Mouse (Mus musculus): ENCODE measurements around the gene Gm20489. TPM values are rescaled to one million over a fixed set of nuclear protein-coding genes. Genes with fewer than 3 reads are reported as not detected.
A peak's percentile ranks its signal among the peaks of the same experiment; 100 is the strongest.

The Gm20489 gene
- polyA plus RNA-seq, 1 experiment from 2014 or later, result not detected

GRCm38 (mm10) chrX:101260441-101261325, 8.1 kb downstream of the Gm20489 start:
- peak; percentile 79 for ATAC-seq (ENCODE audit: insufficient number of reproducible peaks, low FRiP score, low TSS enrichment, low read depth)
- peak overlapping the region; percentile 28 for H3K27ac ChIP-seq (replicated peaks)
- H3K4me3 ChIP-seq (replicated peaks), result no peak overlapping the region
- WGBS, result 24% methylated on average over 13 of the region's 13 CpGs
- peaks cover under 1% of the 10 kb centered on the region; the same call in 1 of the 2 replicates for H3K4me1 ChIP-seq
- H3K4me2 ChIP-seq (replicated peaks), result no peak overlapping the region
- no peak overlapping the region for H3K9ac ChIP-seq
- no peaks in the 10 kb centered on the region for H3K27me3 ChIP-seq
- H3K36me3 ChIP-seq, result peaks cover 5% of the 10 kb centered on the region; the same call in 1 of the 2 replicates
- no peaks in the 10 kb centered on the region for H3K9me3 ChIP-seq (replicated peaks)

GRCm38 (mm10) chrX:101256603-101257002, 12.2 kb downstream of the Gm20489 start:
- peak overlapping the region; percentile 54 for H3K4me2 ChIP-seq (replicated peaks)
- no peak overlapping the region for H3K9ac ChIP-seq
- no peak for ATAC-seq (ENCODE audit: insufficient number of reproducible peaks, low FRiP score, low TSS enrichment, low read depth)
- peaks cover 5% of the 10 kb centered on the region; the same call in 1 of the 2 replicates for H3K36me3 ChIP-seq
- peaks cover 3% of the 10 kb centered on the region; the same call in 1 of the 2 replicates for H3K4me1 ChIP-seq
- 0 out of 2 replicates have a peak overlapping the region, but pooled peaks have one; percentile 53 for H3K4me3 ChIP-seq (replicated peaks)
- 80% methylated on average over 13 of the region's 13 CpGs for WGBS
- H3K27ac ChIP-seq (replicated peaks), result no peak overlapping the region
- H3K9me3 ChIP-seq (replicated peaks), result no peaks in the 10 kb centered on the region
- no peaks in the 10 kb centered on the region for H3K27me3 ChIP-seq

DNA sequence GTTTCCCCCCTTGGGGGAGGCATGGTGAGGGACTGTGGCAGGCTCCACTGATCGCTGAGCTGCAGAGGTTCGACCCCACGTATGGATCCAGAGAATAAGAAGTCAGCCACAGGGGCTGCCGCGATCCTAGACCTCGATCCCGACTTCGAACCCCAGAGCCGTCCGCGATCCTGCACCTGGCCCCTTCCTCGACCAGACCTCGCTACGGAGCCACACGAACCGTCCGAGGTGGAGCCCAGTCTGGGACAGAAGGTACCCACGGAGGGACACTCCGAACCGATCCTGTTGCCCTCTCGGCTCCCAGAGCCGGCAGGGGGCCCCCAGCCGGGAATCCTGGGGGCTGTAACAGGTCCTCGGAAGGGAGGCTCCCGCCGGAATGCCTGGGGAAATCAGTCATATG, 14.1 kb downstream of the Gm20489 start:
- H3K4me3 ChIP-seq (replicated peaks), result peak overlapping the region; percentile 53
- WGBS, result 18% methylated on average over 26 of the region's 26 CpGs
- ATAC-seq (ENCODE audit: insufficient number of reproducible peaks, low FRiP score, low TSS enrichment, low read depth), result 0 out of 2 replicates have a peak, but pooled peaks have one; percentile 20

GRCm38 (mm10) chrX:101253952-101254729, 14.7 kb downstream of the Gm20489 start, which contains the start of gene Foxo4:
Gene Foxo4 (plus strand): TSS chrX:101254528.
- peak; percentile 93 for ATAC-seq (ENCODE audit: insufficient number of reproducible peaks, low FRiP score, low TSS enrichment, low read depth)
- H3K4me3 ChIP-seq (replicated peaks), result peak within 1 kb of the TSS; percentile 53
- peak within 1 kb of the TSS; percentile 80 for H3K27ac ChIP-seq (replicated peaks)
- peak within 1 kb of the TSS; percentile 33 for H3K9ac ChIP-seq
- no peaks in the 10 kb centered on the region for H3K9me3 ChIP-seq (replicated peaks)
- H3K4me2 ChIP-seq (replicated peaks), result peak within 1 kb of the TSS; percentile 54
- 24% methylated on average over 46 of the region's 47 CpGs for WGBS
- peaks cover 3% of the 10 kb centered on the region; the same call in 1 of the 2 replicates for H3K4me1 ChIP-seq
- H3K36me3 ChIP-seq, result peaks cover 5% of the 10 kb centered on the region; the same call in 1 of the 2 replicates
- H3K27me3 ChIP-seq, result no peaks in the 10 kb centered on the region

More for the DNA sequence above, 14.1 kb downstream of the Gm20489 start:
- peak overlapping the region; percentile 33 for H3K9ac ChIP-seq
- H3K27ac ChIP-seq (replicated peaks), result peak overlapping the region; percentile 80
- no peaks in the 10 kb centered on the region for H3K9me3 ChIP-seq (replicated peaks)
- H3K4me2 ChIP-seq (replicated peaks), result peak overlapping the region; percentile 54
- H3K4me1 ChIP-seq, result peaks cover 3% of the 10 kb centered on the region; the same call in 1 of the 2 replicates
- H3K27me3 ChIP-seq, result no peaks in the 10 kb centered on the region
- peaks cover 5% of the 10 kb centered on the region; the same call in 1 of the 2 replicates for H3K36me3 ChIP-seq

DNA sequence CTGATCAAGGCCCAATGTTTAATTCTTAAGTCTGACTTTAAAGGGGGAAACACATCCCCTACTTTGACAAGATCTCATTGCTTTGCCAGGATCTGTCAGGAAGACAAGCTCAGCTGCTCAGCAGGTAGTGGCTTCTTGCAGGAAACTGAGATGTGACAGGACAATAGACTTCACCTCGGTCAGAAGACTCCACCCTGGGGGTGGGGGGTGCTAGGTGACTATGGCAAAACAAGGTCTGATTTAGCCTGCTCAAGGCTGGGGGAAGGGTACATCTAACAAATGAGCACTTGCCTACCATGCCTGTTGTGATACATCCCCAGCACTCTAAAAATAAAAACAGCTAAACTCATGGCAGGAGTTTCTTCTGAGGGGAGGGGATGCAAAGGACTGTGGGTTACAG, 23.8 kb downstream of the Gm20489 start:
- Histone ChIP-seq H3K36me3 (no peaks in the 10 kb centered on the region), H3K4me3 (replicated peaks) (no peak overlapping the region), H3K9me3 (replicated peaks) (no peaks in the 10 kb centered on the region), H3K27ac (replicated peaks) (no peak overlapping the region), H3K4me2 (replicated peaks) (no peak overlapping the region), H3K4me1 (no peaks in the 10 kb centered on the region), H3K27me3 (no peaks in the 10 kb centered on the region), H3K9ac (no peak overlapping the region)
- WGBS, result 18% methylated on average over 1 of the region's 1 CpGs
- ATAC-seq (ENCODE audit: insufficient number of reproducible peaks, low FRiP score, low TSS enrichment, low read depth), result no peak

- Histone ChIP-seq H3K9me3 (replicated peaks) (no peaks in the 10 kb centered on the region), H3K4me1 (no peaks in the 10 kb centered on the region), H3K4me3 (replicated peaks) (peak overlapping the region; percentile 55), H3K4me2 (replicated peaks) (peak overlapping the region; percentile 47), H3K9ac (no peak overlapping the region), H3K27ac (replicated peaks) (peak overlapping the region; percentile 69), H3K27me3 (0 out of 2 replicates have a peak, but pooled peaks cover 4% of the 10 kb centered on the region), H3K36me3 (no peaks in the 10 kb centered on the region)
- ATAC-seq (ENCODE audit: insufficient number of reproducible peaks, low FRiP score, low TSS enrichment, low read depth), result no peak
- WGBS, result 23% methylated on average over 7 of the region's 7 CpGs
Observed at GRCm38 (mm10) chrX:101222796-101223162, 46.0 kb downstream of the Gm20489 start.

DNA sequence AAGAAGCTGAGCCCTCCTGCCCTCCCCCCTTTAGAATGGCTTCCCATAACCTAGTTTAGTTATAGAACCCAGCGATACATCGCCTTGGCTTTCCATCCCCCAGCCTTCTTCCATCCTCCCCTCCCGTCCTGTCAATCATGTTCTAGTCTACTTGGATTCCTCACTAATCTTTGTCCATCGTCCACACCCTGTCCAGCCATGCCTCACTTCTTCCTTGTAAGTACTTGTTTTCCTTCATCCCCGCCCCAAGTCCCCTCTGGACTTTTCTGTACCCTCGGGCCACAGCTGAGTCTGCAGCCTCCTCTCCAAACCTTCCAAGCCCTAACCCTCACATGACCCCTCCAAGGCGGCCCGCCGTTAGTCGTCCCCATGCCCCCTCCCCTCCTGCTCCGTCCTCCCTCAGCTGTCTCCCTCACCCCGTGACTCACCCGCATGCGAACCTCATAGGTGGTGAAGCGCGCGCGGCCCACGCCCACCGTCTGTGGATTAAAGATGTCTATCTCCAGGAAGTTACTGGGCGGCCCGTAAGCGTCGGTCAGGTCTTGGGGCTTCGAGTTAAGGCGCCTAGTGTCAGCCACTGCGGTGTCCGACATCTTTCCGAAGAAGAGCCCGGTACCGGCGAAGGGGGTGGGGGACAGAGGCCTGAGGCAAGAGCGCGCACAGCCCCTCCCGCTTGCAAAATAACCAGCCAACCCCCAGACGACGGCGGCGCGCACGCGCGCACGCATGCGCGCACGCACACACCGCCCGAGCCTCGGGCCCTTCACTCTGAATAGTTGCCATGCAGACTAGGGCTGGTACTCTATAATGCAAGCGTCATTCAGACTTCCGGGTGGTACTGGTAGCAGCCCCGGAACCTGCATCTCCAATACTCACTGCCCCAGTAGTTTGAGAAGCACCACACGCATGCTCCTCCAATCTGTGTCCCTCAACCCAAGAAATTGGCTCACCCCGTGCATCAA, 46.7 kb downstream of the Gm20489 start, which contains the start of gene Snx12:
Snx12 (minus strand) TSS at position 730 of the 962 bp plus-strand sequence.
- Histone ChIP-seq H3K36me3 (no peaks in the 10 kb centered on the region), H3K4me1 (no peaks in the 10 kb centered on the region), H3K4me3 (replicated peaks) (peak within 1 kb of the TSS; percentile 55), H3K9ac (peak within 1 kb of the TSS; percentile 40), H3K4me2 (replicated peaks) (peak within 1 kb of the TSS; percentile 47), H3K27ac (replicated peaks) (peak within 1 kb of the TSS; percentile 75), H3K9me3 (replicated peaks) (no peaks in the 10 kb centered on the region), H3K27me3 (0 out of 2 replicates have a peak, but pooled peaks cover 2% of the 10 kb centered on the region)
- WGBS, result 15% methylated on average over 55 of the region's 55 CpGs
- peak; percentile 96 for ATAC-seq (ENCODE audit: insufficient number of reproducible peaks, low FRiP score, low TSS enrichment, low read depth)

Other genes with a start within 250 kb of the Gm20489 start
- gene Tex11, start 209.4 kb downstream of the Gm20489 start, polyA plus RNA-seq (2015; fragmentation: Nextera tagmentation; extraction: Ambion mirVana), result 0.05 and 0.14 TPM in 2 replicates
- gene Slc7a3, start 183.0 kb downstream of the Gm20489 start, polyA plus RNA-seq (2015; fragmentation: Nextera tagmentation; extraction: Ambion mirVana), result 1.3 TPM in 2 replicates
- 52.1 and 58.3 TPM in 2 replicates for gene Snx12, start 46.5 kb downstream of the Gm20489 start, polyA plus RNA-seq (2015; fragmentation: Nextera tagmentation; extraction: Ambion mirVana)
- gene Foxo4, start 14.5 kb downstream of the Gm20489 start, polyA plus RNA-seq (2015; fragmentation: Nextera tagmentation; extraction: Ambion mirVana), result 3.4 and 4.4 TPM in 2 replicates
- gene Gm614, start 5.0 kb downstream of the Gm20489 start, polyA plus RNA-seq (2015; fragmentation: Nextera tagmentation; extraction: Ambion mirVana), result not detected in 2 replicates
- gene Il2rg, start 768 bp downstream of the Gm20489 start, polyA plus RNA-seq (2015; fragmentation: Nextera tagmentation; extraction: Ambion mirVana), result 14.2 and 15.3 TPM in 2 replicates
- gene Med12, start 5.0 kb upstream of the Gm20489 start, polyA plus RNA-seq (2015; fragmentation: Nextera tagmentation; extraction: Ambion mirVana), result 33.3 and 39.3 TPM in 2 replicates
- gene Nlgn3, start 30.1 kb upstream of the Gm20489 start, polyA plus RNA-seq (2015; fragmentation: Nextera tagmentation; extraction: Ambion mirVana), result 11.6 and 12.8 TPM in 2 replicates
- gene Gjb1, start 107.4 kb upstream of the Gm20489 start, polyA plus RNA-seq (2015; fragmentation: Nextera tagmentation; extraction: Ambion mirVana), result 0.24 and 0.34 TPM in 2 replicates
- gene Zmym3, start 151.8 kb upstream of the Gm20489 start, polyA plus RNA-seq (2015; fragmentation: Nextera tagmentation; extraction: Ambion mirVana), result 30.6 and 33.0 TPM in 2 replicates
- gene Nono, start 160.3 kb upstream of the Gm20489 start, polyA plus RNA-seq (2015; fragmentation: Nextera tagmentation; extraction: Ambion mirVana), result 364 and 374 TPM in 2 replicates
- gene Itgb1bp2, start 180.1 kb upstream of the Gm20489 start, polyA plus RNA-seq (2015; fragmentation: Nextera tagmentation; extraction: Ambion mirVana), result 53.1 and 66.4 TPM in 2 replicates

Data from embryonic facial prominence, embryonic 15.5 days (tissue).